ENCODE assay signal across 8 mouse cellular contexts in the genomic region with DNA sequence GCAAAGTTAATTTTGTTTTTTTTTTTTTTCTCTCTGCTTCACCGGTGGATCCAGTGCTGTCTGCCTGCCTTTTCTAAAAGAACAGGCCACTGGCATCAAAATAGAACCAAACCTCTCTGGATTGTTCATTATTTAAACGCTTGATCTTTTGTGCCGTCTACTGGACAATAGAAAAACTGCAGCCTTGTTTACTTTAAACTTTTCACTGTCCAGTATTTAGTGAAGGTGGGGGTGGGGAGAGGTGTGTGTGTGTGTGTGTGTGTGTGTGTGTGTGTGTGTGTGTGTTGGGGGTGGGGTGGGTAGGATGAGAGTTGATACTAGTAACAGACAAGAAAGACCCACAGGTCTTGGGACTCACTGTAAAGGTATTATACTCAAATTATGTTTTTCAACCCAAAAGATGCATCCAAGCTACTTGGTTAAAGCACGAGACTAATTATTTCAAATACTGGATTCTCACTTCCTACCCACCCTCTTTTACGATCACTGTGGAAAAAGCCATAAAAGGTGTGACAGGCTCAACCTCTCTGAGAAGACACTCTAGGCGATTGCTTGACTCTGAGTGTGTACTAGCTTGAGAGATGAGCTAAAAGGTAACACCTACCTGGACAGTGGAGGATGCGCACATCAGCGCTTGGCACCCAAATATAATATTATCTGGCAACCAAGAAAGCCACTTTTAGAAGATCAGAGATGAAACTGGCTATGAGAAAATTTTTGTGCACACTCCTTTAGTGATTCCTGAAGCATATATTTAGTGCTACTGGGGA. TPM values are rescaled to one million over a fixed set of nuclear protein-coding genes. Genes with fewer than 3 reads are reported as not detected.
A peak's percentile ranks its signal among the peaks of the same experiment; 100 is the strongest.
DNase-seq lines count a peak whose midpoint lies in the region; ATAC-seq and TF ChIP-seq lines count a peak whose summit lies in the region.

No protein-coding gene starts in this region.

- H3K9ac ChIP-seq in liver, embryonic 14.5 days (replicated peaks): no peak overlapping the region
- H3K9ac ChIP-seq in liver, embryonic 12.5 days: no peak overlapping the region
- no peak overlapping the region for H3K9ac ChIP-seq in forebrain, embryonic 16.5 days (replicated peaks; ENCODE audit: low read depth, low read length)

- H3K4me2 ChIP-seq in liver, embryonic 14.5 days (ENCODE audit: low read depth): no peak overlapping the region
- H3K4me2 ChIP-seq in liver, embryonic 12.5 days: no peak overlapping the region
- H3K4me2 ChIP-seq in forebrain, embryonic 16.5 days (ENCODE audit: low read length): no peak overlapping the region

- 28% methylated on average over 8 of the region's 8 CpGs for WGBS in liver, embryonic 14.5 days (ENCODE audit: insufficient replicate concordance)
- WGBS in liver, embryonic 12.5 days (ENCODE audit: insufficient replicate concordance): 30% methylated on average over 8 of the region's 8 CpGs
- 31% methylated on average over 8 of the region's 8 CpGs for WGBS in forebrain, embryonic 16.5 days

- H3K36me3 ChIP-seq in liver, embryonic 14.5 days (replicated peaks; ENCODE audit: control insufficient read depth, insufficient read depth, low read depth): no peaks in the 10 kb centered on the region
- H3K36me3 ChIP-seq in liver, embryonic 12.5 days: no peaks in the 10 kb centered on the region
- no peaks in the 10 kb centered on the region for H3K36me3 ChIP-seq in forebrain, embryonic 16.5 days (ENCODE audit: control insufficient read depth, insufficient read depth)

- peaks cover 0 to 11% of the 10 kb centered on the region in 2 experiments; a peak in 2 of 4 replicates for H3K4me1 ChIP-seq in liver, embryonic 14.5 days (replicated peaks; ENCODE audit: control insufficient read depth in 2 of 2, insufficient read depth in 2 of 2, low read length in 1 of 2)
- peaks cover 34% of the 10 kb centered on the region for H3K4me1 ChIP-seq in liver, embryonic 12.5 days
- peaks cover 21% of the 10 kb centered on the region for H3K4me1 ChIP-seq in forebrain, embryonic 16.5 days (replicated peaks; ENCODE audit: control insufficient read depth, insufficient read depth, low read length)

- TF ChIP-seq CTCF in liver, embryonic 14.5 days (IDR thresholded peaks at IDR 0.05; ENCODE audit: low read depth): peak; percentile 14; the same call in 1 of the 2 replicates

- peaks cover 33% of the 10 kb centered on the region for H3K27me3 ChIP-seq in liver, embryonic 14.5 days (ENCODE audit: control insufficient read depth, insufficient read depth, low read length)
- peaks cover 49% of the 10 kb centered on the region for H3K27me3 ChIP-seq in liver, embryonic 12.5 days (replicated peaks)
- peaks cover 39% of the 10 kb centered on the region for H3K27me3 ChIP-seq in forebrain, embryonic 16.5 days (replicated peaks; ENCODE audit: control insufficient read depth, insufficient read depth, low read length)

- ATAC-seq in liver, embryonic 14.5 days (ENCODE audit: insufficient read depth): no peak
- ATAC-seq in liver, embryonic 12.5 days: no peak
- peak; percentile 28; the same call in 1 of the 2 replicates for ATAC-seq in megakaryocyte, adult 5-6 weeks (ENCODE audit: poor library complexity, severe bottlenecking)
- ATAC-seq in erythroblast, adult 5-6 weeks (replicated peaks; ENCODE audit: low FRiP score, poor library complexity, severe bottlenecking): no peak
- ATAC-seq in forebrain, embryonic 16.5 days: no peak

- H3K9me3 ChIP-seq in liver, embryonic 14.5 days (ENCODE audit: control insufficient read depth, low read length): no peaks in the 10 kb centered on the region
- H3K9me3 ChIP-seq in liver, embryonic 12.5 days (replicated peaks): no peaks in the 10 kb centered on the region
- no peaks in the 10 kb centered on the region for H3K9me3 ChIP-seq in forebrain, embryonic 16.5 days (ENCODE audit: control insufficient read depth, low read length)

- H3K27ac ChIP-seq in liver, embryonic 14.5 days: no peak overlapping the region
- no peak overlapping the region for H3K27ac ChIP-seq in liver, embryonic 12.5 days
- no peak overlapping the region for H3K27ac ChIP-seq in forebrain, embryonic 16.5 days (ENCODE audit: low read length)

- peak; percentile 56 for DNase-seq in gastrocnemius, adult 18-20 months (ENCODE audit: low spot score)
- no peak for DNase-seq in gastrocnemius, postnatal 25 days
- DNase-seq in liver, embryonic 14.5 days (ENCODE audit: low read depth in 3 of 3, low spot score in 3 of 3): no peak
- peak; percentile 70 to 82 for DNase-seq in cerebellum, postnatal 14 days

- no peak for TF ChIP-seq EP300 in liver, embryonic 14.5 days (IDR thresholded peaks at IDR 0.05; ENCODE audit: low read depth)

- H3K4me3 ChIP-seq in liver, embryonic 14.5 days (ENCODE audit: insufficient read depth in 1 of 2, low read depth in 2 of 2, low read length in 2 of 2): no peak overlapping the region
- no peak overlapping the region for H3K4me3 ChIP-seq in liver, embryonic 12.5 days
- H3K4me3 ChIP-seq in forebrain, embryonic 16.5 days (replicated peaks; ENCODE audit: low read length): no peak overlapping the region

RNA-seq across cellular contexts. Expression of a gene that starts 5.9 kb away (rescaled TPM):
- total RNA-seq in gastrocnemius, adult 18-20 months (2021): 1 to 10 TPM; 3.6 to 4.0 TPM
- total RNA-seq in gastrocnemius, postnatal 25 days (2021): 1 to 10 TPM; 2.7 to 4.0 TPM
- polyA plus RNA-seq in liver, embryonic 14.5 days (2012; rRNA removed): 4.8 and 6.2 TPM in 2 replicates
- polyA plus RNA-seq in liver, embryonic 14.5 days (2014; fragmentation: Nextera tagmentation; extraction: Ambion mirVana): 5.6 and 5.8 TPM in 2 replicates
- 24.6 TPM in 2 replicates for polyA plus RNA-seq in liver, embryonic 12.5 days (2016; fragmentation: Nextera tagmentation; extraction: Ambion mirVana)
- 3.3 and 4.2 TPM in 2 replicates for total RNA-seq in megakaryocyte, adult 5-6 weeks (2015)
- 5.9 and 6.0 TPM in 2 replicates for total RNA-seq in megakaryocyte, adult 5-6 weeks (2017)
- 0.38 and 2.5 TPM in 2 replicates for total RNA-seq in erythroblast, adult 5-6 weeks (2015; ENCODE audit: low replicate concordance)
- total RNA-seq in erythroblast, adult 5-6 weeks (2017; ENCODE audit: low replicate concordance): 2.4 and 3.3 TPM in 2 replicates
- polyA plus RNA-seq in forebrain, embryonic 16.5 days (2015; fragmentation: Nextera tagmentation; extraction: Ambion mirVana): 28.5 and 41.4 TPM in 2 replicates

Comparison
In these comparisons a context has a peak if more than half of its experiments do, and no peak if none do; other contexts are left out.
1. DNase-seq: peak in gastrocnemius, adult 18-20 months (single experiment) and cerebellum, postnatal 14 days (2 of 2); none in gastrocnemius, postnatal 25 days (single experiment) and liver, embryonic 14.5 days (0 of 3).